Mouse (Mus musculus) right cerebral cortex, adult 2 months (tissue): ENCODE data around the gene Angpt4.

Experiments
- DNase-seq, 2 experiments: peaks; one replicate each; pipeline ENCODE4 v3.0.0; 2021 to 2022; ENCODE audit warnings: low spot score in 2 of 2

Angpt4 gene

GRCm38 (mm10) chr2:151910919-151911500 is at the start of gene Angpt4:
Angpt4 (plus strand) TSS chr2:151911210.
- no peak for DNase-seq

DNA sequence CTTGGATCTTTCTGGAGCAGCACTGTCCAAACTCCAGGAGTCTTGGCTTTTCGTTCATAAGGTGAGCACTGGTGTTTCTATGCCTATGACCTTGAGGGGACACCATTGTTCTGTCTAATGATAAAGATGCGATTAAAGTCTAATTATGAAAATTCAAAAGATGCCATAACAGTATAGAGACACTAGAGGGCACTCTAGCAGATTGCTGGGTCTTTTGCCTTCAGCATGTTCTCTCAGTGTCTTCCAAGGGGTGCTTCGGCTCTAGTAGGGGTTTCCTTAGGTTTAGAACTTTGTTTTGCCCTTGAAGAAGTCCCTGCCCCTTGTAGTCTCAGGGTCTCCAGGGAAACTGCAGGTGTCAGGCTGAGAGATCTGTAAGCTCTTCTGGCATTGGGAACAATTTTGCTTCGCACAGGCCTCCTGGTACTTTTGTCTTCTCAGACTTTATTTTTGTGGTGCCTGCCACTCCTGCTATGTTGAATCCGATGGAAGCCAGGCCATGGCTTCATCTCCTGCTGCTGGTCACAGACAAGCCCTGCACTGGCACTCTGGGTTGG is 48.7 kb upstream of the Angpt4 start:
- no peak for DNase-seq

DNA sequence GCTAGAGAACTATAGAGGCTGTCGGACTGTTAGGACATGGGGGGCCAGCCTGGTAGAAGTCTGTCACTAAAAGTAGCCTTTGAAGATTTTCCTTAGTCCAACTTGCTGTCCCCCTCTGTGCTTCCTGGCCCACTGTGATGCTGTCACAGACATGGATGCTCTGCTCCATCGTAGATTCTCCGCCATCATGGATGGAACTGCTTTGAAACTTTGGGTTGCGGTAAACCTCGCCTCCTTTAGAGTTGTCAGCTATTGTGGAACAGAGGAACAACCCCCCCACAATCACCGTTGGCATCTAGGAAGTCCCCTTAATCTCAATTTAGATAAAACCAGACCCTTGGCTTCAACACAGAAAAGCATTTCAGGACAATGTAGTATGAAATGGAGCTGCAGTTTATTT is 46.1 kb upstream of the Angpt4 start:
- DNase-seq, result no peak

GRCm38 (mm10) chr2:151866487-151866886 is 44.5 kb upstream of the Angpt4 start:
- peak; percentile 80 to 82 for DNase-seq

DNA sequence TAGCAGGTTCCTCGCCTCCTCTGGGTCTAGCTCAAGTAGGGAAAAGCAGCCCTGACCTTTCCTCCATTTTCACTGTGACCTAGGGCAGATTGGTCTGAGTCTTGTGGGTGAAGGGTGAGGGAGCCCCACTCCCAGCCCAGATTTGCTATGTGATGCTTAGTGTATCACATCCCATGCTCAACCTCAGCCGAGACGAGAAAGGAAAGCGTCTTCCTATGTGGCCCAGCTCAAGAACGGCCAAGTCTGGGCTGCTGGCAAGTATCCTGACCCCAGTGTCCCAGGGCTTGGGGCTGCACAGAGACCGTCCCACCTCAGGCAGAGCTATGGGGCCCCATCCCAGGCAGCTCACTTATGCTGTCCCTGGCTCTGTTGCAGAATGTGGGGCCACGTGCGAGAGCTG is 42.8 kb upstream of the Angpt4 start:
- DNase-seq, result no peak

GRCm38 (mm10) chr2:151874551-151874950 is 36.5 kb upstream of the Angpt4 start:
- DNase-seq, result peak; percentile 22 to 51

DNA sequence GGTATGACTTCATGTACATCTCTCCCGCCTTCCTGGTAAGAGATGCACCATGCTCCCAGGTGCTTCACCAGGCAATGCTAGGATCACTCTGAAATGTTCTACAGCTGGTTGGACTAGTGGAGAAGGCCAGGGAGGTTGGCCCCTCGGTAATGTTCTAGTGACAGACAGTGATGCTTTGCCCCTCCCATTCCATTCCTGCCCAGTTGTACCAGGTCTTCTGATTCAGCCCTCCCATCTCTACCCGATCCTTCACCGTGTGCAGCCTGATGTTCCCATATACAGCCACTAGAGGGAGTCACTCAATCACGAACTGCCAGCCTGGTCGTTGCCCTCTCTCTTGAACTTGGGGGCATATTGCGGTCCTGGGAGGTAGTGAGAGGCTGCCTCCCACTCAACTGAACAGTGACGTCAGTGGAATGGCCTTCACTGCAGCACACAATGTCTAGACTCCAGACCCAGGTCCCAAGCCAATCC is 35.0 kb upstream of the Angpt4 start:
- peak; percentile 53 to 65 for DNase-seq

DNA sequence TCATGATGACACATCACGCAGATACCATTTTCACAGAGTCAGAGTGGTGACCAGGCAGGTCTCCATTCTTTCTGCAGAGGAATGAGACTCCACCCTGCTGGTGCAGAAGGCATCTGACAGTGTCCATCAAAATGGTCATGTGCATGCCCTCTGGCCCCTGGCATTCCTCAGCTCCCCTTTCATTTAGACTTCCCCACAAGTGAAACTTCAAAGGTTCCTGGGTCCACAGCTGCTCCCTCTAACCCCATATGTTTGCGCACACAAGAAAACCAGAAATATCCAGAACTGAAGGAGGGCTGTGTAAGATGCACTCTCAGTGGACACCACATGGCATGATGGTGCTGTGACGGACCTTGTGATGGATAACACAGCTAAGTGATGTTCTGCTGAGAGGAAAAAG is 32.4 kb upstream of the Angpt4 start:
- no peak for DNase-seq

GRCm38 (mm10) chr2:151879760-151880159 is 31.2 kb upstream of the Angpt4 start:
- DNase-seq, result no peak

GRCm38 (mm10) chr2:151891031-151891430 is 20.0 kb upstream of the Angpt4 start:
- DNase-seq, result peak; percentile 31

GRCm38 (mm10) chr2:151893122-151893774 is 17.8 kb upstream of the Angpt4 start:
- DNase-seq, result no peak

DNA sequence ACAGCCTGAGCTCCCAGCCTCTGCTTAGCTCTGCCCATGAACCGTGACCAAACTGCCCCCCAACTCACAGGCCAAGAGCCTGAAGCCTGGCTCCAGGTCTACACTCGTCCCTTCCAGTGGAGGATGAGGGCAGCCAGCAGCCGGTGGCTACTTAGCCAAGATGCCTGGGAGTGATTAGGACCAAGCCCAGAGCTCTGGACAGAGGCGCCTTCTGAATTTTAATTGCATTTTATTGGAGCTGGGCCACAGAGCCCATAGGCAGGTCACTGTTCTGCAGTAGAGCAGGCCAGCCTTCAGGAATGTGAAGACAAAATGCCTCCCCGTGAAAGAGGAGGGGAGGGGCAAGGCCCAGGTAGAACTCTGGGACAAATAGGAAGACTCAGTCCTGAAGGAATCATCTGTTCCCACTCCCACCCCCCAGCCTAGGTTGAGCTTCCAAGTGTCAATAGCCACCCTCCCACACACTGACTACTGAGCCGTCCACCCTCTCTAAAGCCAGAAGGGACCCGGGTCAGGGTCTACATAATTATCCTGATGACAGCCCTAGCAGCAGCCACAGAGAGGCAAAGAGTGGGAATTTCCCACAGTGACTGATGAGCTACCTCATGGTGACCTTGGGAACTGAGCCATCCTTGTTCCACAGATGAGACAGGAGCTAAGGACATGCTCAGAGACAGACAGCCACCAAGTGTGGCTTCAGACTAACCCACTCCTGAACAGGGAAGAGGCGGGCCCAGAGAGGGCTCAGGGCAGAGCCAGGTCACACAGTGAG is 16.6 kb upstream of the Angpt4 start:
- peak in 1 of 2 experiments; percentile 36 for DNase-seq

DNA sequence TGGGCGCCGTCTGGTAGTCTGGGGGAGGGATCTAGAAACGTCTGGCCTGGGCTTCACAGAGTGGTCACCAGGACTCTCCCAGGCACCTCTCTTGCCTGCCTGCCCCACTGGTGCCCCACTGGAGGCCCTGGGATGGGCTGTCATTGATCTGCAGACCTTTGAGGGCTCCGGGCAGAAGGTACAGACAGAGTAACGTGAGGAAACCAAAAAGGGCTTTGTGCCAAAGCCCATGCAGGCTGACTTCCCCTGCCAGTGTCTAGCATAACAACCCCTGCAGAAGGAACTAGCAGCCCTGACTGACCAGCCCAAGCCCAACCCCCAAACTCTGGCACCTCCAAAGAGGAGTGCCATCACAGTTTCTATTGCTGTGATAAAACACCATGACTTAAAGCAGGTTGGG is 15.1 kb upstream of the Angpt4 start:
- no peak for DNase-seq

GRCm38 (mm10) chr2:151898106-151898505 is 12.9 kb upstream of the Angpt4 start:
- no peak for DNase-seq

GRCm38 (mm10) chr2:151900845-151901244 is 10.2 kb upstream of the Angpt4 start:
- DNase-seq, result no peak

GRCm38 (mm10) chr2:151903267-151903666 is 7.7 kb upstream of the Angpt4 start:
- no peak for DNase-seq

GRCm38 (mm10) chr2:151903933-151904332 is 7.1 kb upstream of the Angpt4 start:
- no peak for DNase-seq

DNA sequence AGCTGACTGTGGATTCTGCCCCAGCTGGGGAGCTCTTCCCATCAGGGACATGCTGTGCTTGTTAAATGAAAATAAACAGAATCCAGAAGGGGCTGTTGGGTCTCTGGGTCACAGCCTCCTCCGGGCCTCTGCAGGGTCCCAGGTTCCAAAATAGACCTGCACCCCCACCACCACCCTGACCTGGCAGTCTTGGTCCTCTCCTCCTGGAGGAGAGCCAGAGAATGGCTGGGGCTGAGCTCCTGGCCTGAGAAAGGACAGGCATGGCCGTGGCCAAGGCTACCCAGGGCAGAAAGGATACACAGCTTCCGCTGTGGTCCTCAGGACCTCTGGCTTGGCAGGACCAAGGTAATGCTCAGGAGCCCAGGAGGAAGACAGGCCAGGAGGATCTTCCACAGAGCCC is 6.4 kb upstream of the Angpt4 start:
- no peak for DNase-seq

DNA sequence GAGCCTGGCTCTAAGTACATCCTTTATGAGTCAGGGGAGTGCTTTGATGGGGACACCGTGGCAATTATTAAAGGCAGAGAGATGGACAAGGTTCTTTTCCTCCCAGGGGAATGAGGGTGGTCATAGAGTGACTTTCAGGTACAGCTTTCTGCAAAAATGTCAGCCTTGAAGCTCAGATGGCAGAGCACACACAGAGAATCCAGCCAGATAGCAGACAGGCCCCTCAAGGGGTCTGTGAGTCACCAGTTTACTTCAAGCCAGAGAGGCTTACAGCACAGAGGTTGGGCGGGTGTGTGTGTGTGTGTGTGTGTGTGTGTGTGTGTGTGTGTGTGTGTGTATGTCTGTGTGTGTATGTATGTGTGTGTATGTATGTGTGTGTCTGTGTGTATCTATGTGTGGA is 4.0 kb upstream of the Angpt4 start:
- DNase-seq, result no peak

GRCm38 (mm10) chr2:151909386-151909785 is 1.6 kb upstream of the Angpt4 start:
- DNase-seq, result no peak

GRCm38 (mm10) chr2:151910498-151910897 is 512 bp upstream of the Angpt4 start:
- no peak for DNase-seq

DNA sequence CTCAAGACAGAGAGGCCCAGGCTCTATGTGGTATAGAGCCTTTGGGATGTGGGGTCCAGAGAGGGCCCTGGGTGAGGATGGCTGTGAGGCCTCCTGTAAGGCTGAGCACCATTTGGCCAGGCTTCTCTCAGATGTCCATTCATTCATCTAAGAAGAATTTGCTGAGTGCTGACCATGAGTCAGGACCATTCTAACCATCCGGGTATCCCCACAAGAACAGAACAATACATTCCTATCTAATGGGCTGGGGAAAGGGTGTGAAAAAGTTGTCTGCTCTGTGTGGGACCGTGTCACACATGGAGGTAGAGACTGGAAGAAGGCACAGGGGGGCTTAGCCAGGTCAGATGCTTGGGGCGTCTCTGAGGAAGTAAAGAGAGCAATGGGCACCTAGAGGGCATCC is 741 bp downstream of the Angpt4 start:
- no peak for DNase-seq

- no peak for DNase-seq
These were observed 3.1 kb downstream of the Angpt4 start for GRCm38 (mm10) chr2:151914120-151914519.
